Mouse (Mus musculus) hindlimb bud, embryonic 11.5 days (tissue): Measurements from ENCODE around the gene Ccdc182.

Experiments used
- DNase-seq: peaks from one replicate; pipeline ENCODE4 v3.0.0-alpha.2; 2012; ENCODE audit warnings: low read depth, low spot score; ENCODE audit errors: extremely low spot score

Ccdc182 gene

GRCm38 (mm10) chr11:88293631-88294393 is at the start of gene Ccdc182:
TSS of gene Ccdc182 (plus strand) at chr11:88294058.
- DNase-seq = no peak

- DNase-seq = no peak
Observed at GRCm38 (mm10) chr11:88245581-88246170, 48.2 kb upstream of the Ccdc182 start.

- DNase-seq = no peak
Observed at GRCm38 (mm10) chr11:88248636-88249035, 45.2 kb upstream of the Ccdc182 start.

GRCm38 (mm10) chr11:88250568-88250967 is 43.3 kb upstream of the Ccdc182 start:
- DNase-seq = no peak

- DNase-seq = no peak
Observed at GRCm38 (mm10) chr11:88251295-88251694, 42.6 kb upstream of the Ccdc182 start.

GRCm38 (mm10) chr11:88251972-88252766 is 41.7 kb upstream of the Ccdc182 start:
- DNase-seq = no peak

GRCm38 (mm10) chr11:88252767-88253513 is 40.9 kb upstream of the Ccdc182 start:
- no peak for DNase-seq

GRCm38 (mm10) chr11:88253514-88254167 is 40.2 kb upstream of the Ccdc182 start:
- DNase-seq = no peak

GRCm38 (mm10) chr11:88257700-88258099 is 36.2 kb upstream of the Ccdc182 start:
- no peak for DNase-seq

GRCm38 (mm10) chr11:88258212-88258611 is 35.6 kb upstream of the Ccdc182 start:
- DNase-seq = no peak

- no peak for DNase-seq
Observed at GRCm38 (mm10) chr11:88260463-88260862, 33.4 kb upstream of the Ccdc182 start.

GRCm38 (mm10) chr11:88264889-88265288 is 29.0 kb upstream of the Ccdc182 start:
- no peak for DNase-seq

GRCm38 (mm10) chr11:88266311-88266710 is 27.5 kb upstream of the Ccdc182 start:
- no peak for DNase-seq

GRCm38 (mm10) chr11:88271870-88272269 is 22.0 kb upstream of the Ccdc182 start:
- no peak for DNase-seq

- no peak for DNase-seq
Observed at GRCm38 (mm10) chr11:88274111-88274879, 19.6 kb upstream of the Ccdc182 start.

GRCm38 (mm10) chr11:88274901-88275498 is 18.9 kb upstream of the Ccdc182 start:
- no peak for DNase-seq

- DNase-seq = no peak
Observed at GRCm38 (mm10) chr11:88275949-88276348, 17.9 kb upstream of the Ccdc182 start.

GRCm38 (mm10) chr11:88276534-88277308 is 17.1 kb upstream of the Ccdc182 start:
- DNase-seq = no peak

GRCm38 (mm10) chr11:88279006-88279405 is 14.9 kb upstream of the Ccdc182 start:
- DNase-seq = no peak
